Mouse (Mus musculus): ENCODE data around the gene Ndst2. TPM values are rescaled to one million over a fixed set of nuclear protein-coding genes. Genes with fewer than 3 reads are reported as not detected.

Gene Ndst2
- 23.0 and 24.4 TPM in 2 replicates for polyA plus RNA-seq (2014; fragmentation: Nextera tagmentation; extraction: Ambion mirVana)

- WGBS = under 1% methylated on average over 80 of the region's 81 CpGs
- H3K27ac ChIP-seq (ENCODE audit: low read depth, low read length) = peak within 1 kb of the TSS; percentile 89
- H3K4me3 ChIP-seq (ENCODE audit: low read depth, low read length) = peak within 1 kb of the TSS; percentile 88
- peaks cover 18% of the 10 kb centered on the region for H3K36me3 ChIP-seq (ENCODE audit: control insufficient read depth, insufficient read depth, low read length)
- DNase-seq (ENCODE audit: low spot score) = peak; percentile 92
- peak; percentile 99 for ATAC-seq (ENCODE audit: insufficient read depth, low FRiP score, low TSS enrichment)
- no peaks in the 10 kb centered on the region for H3K27me3 ChIP-seq (ENCODE audit: control insufficient read depth, insufficient read depth, low read length)
- peak within 1 kb of the TSS; percentile 87 for H3K9ac ChIP-seq (ENCODE audit: low read length)
- H3K4me1 ChIP-seq (ENCODE audit: control insufficient read depth, insufficient read depth, low read length) = peaks cover 4% of the 10 kb centered on the region
- H3K9me3 ChIP-seq (ENCODE audit: control insufficient read depth, low read length) = no peaks in the 10 kb centered on the region
- peak within 1 kb of the TSS; percentile 81 for H3K4me2 ChIP-seq (ENCODE audit: low read depth)
These were observed at the start of gene Ndst2 for GRCm38 (mm10) chr14:20733952-20734774. Gene Ndst2, minus strand, starts transcription at chr14:20734562.

- ATAC-seq (ENCODE audit: insufficient read depth, low FRiP score, low TSS enrichment) (no peak), DNase-seq (ENCODE audit: low spot score) (no peak)
- Histone ChIP-seq H3K36me3 (ENCODE audit: control insufficient read depth, insufficient read depth, low read length) (peaks cover 18% of the 10 kb centered on the region), H3K27ac (ENCODE audit: low read depth, low read length) (no peak overlapping the region), H3K27me3 (ENCODE audit: control insufficient read depth, insufficient read depth, low read length) (no peaks in the 10 kb centered on the region), H3K4me3 (ENCODE audit: low read depth, low read length) (no peak overlapping the region), H3K9me3 (ENCODE audit: control insufficient read depth, low read length) (no peaks in the 10 kb centered on the region), H3K4me2 (ENCODE audit: low read depth) (no peak overlapping the region), H3K9ac (ENCODE audit: low read length) (no peak overlapping the region), H3K4me1 (ENCODE audit: control insufficient read depth, insufficient read depth, low read length) (no peaks in the 10 kb centered on the region)
- WGBS = 91% methylated on average over 6 of the region's 6 CpGs
These were observed 49.2 kb upstream of the Ndst2 start for GRCm38 (mm10) chr14:20783526-20783925.

- H3K36me3 ChIP-seq (ENCODE audit: control insufficient read depth, insufficient read depth, low read length) = peaks cover 19% of the 10 kb centered on the region
- no peaks in the 10 kb centered on the region for H3K27me3 ChIP-seq (ENCODE audit: control insufficient read depth, insufficient read depth, low read length)
- no peak overlapping the region for H3K27ac ChIP-seq (ENCODE audit: low read depth, low read length)
- DNase-seq (ENCODE audit: low spot score) (no peak), ATAC-seq (ENCODE audit: insufficient read depth, low FRiP score, low TSS enrichment) (no peak)
- no peaks in the 10 kb centered on the region for H3K4me1 ChIP-seq (ENCODE audit: control insufficient read depth, insufficient read depth, low read length)
- WGBS = 92% methylated on average over 7 of the region's 7 CpGs
- no peak overlapping the region for H3K4me3 ChIP-seq (ENCODE audit: low read depth, low read length)
- no peak overlapping the region for H3K9ac ChIP-seq (ENCODE audit: low read length)
- no peak overlapping the region for H3K4me2 ChIP-seq (ENCODE audit: low read depth)
- H3K9me3 ChIP-seq (ENCODE audit: control insufficient read depth, low read length) = no peaks in the 10 kb centered on the region
These were observed 48.5 kb upstream of the Ndst2 start for GRCm38 (mm10) chr14:20782860-20783259.

GRCm38 (mm10) chr14:20780217-20780616 lies 45.9 kb upstream of the Ndst2 start:
- no peak overlapping the region for H3K4me3 ChIP-seq (ENCODE audit: low read depth, low read length)
- DNase-seq (ENCODE audit: low spot score) (no peak), ATAC-seq (ENCODE audit: insufficient read depth, low FRiP score, low TSS enrichment) (no peak)
- H3K4me2 ChIP-seq (ENCODE audit: low read depth) = no peak overlapping the region
- WGBS = 93% methylated on average over 8 of the region's 8 CpGs
- no peak overlapping the region for H3K27ac ChIP-seq (ENCODE audit: low read depth, low read length)
- peaks cover 10% of the 10 kb centered on the region for H3K36me3 ChIP-seq (ENCODE audit: control insufficient read depth, insufficient read depth, low read length)
- no peaks in the 10 kb centered on the region for H3K9me3 ChIP-seq (ENCODE audit: control insufficient read depth, low read length)
- no peaks in the 10 kb centered on the region for H3K27me3 ChIP-seq (ENCODE audit: control insufficient read depth, insufficient read depth, low read length)
- H3K9ac ChIP-seq (ENCODE audit: low read length) = no peak overlapping the region
- 0 out of 2 replicates have a peak, but pooled peaks cover 2% of the 10 kb centered on the region for H3K4me1 ChIP-seq (ENCODE audit: control insufficient read depth, insufficient read depth, low read length)

GRCm38 (mm10) chr14:20778496-20778895 lies 44.1 kb upstream of the Ndst2 start:
- Histone ChIP-seq H3K4me2 (ENCODE audit: low read depth) (no peak overlapping the region), H3K4me1 (ENCODE audit: control insufficient read depth, insufficient read depth, low read length) (0 out of 2 replicates have a peak, but pooled peaks cover 7% of the 10 kb centered on the region), H3K9ac (ENCODE audit: low read length) (no peak overlapping the region), H3K9me3 (ENCODE audit: control insufficient read depth, low read length) (no peaks in the 10 kb centered on the region), H3K27me3 (ENCODE audit: control insufficient read depth, insufficient read depth, low read length) (no peaks in the 10 kb centered on the region), H3K27ac (ENCODE audit: low read depth, low read length) (no peak overlapping the region), H3K36me3 (ENCODE audit: control insufficient read depth, insufficient read depth, low read length) (peaks cover 10% of the 10 kb centered on the region), H3K4me3 (ENCODE audit: low read depth, low read length) (no peak overlapping the region)
- WGBS = 87% methylated on average over 8 of the region's 8 CpGs
- ATAC-seq (ENCODE audit: insufficient read depth, low FRiP score, low TSS enrichment) = no peak
- DNase-seq (ENCODE audit: low spot score) = no peak

GRCm38 (mm10) chr14:20775661-20776060 lies 41.3 kb upstream of the Ndst2 start:
- no peak for ATAC-seq (ENCODE audit: insufficient read depth, low FRiP score, low TSS enrichment)
- Histone ChIP-seq H3K27ac (ENCODE audit: low read depth, low read length) (no peak overlapping the region), H3K27me3 (ENCODE audit: control insufficient read depth, insufficient read depth, low read length) (no peaks in the 10 kb centered on the region), H3K9me3 (ENCODE audit: control insufficient read depth, low read length) (no peaks in the 10 kb centered on the region), H3K36me3 (ENCODE audit: control insufficient read depth, insufficient read depth, low read length) (peaks cover 9% of the 10 kb centered on the region), H3K4me3 (ENCODE audit: low read depth, low read length) (no peak overlapping the region), H3K9ac (ENCODE audit: low read length) (no peak overlapping the region), H3K4me1 (ENCODE audit: control insufficient read depth, insufficient read depth, low read length) (0 out of 2 replicates have a peak, but pooled peaks cover 7% of the 10 kb centered on the region), H3K4me2 (ENCODE audit: low read depth) (no peak overlapping the region)
- no peak for DNase-seq (ENCODE audit: low spot score)
- WGBS = 43% methylated on average over 6 of the region's 6 CpGs

- no peaks in the 10 kb centered on the region for H3K9me3 ChIP-seq (ENCODE audit: control insufficient read depth, low read length)
- no peak overlapping the region for H3K4me3 ChIP-seq (ENCODE audit: low read depth, low read length)
- DNase-seq (ENCODE audit: low spot score) (no peak), ATAC-seq (ENCODE audit: insufficient read depth, low FRiP score, low TSS enrichment) (no peak)
- 76% methylated on average over 3 of the region's 3 CpGs for WGBS
- 0 out of 2 replicates have a peak, but pooled peaks cover 7% of the 10 kb centered on the region for H3K4me1 ChIP-seq (ENCODE audit: control insufficient read depth, insufficient read depth, low read length)
- H3K4me2 ChIP-seq (ENCODE audit: low read depth) = no peak overlapping the region
- H3K36me3 ChIP-seq (ENCODE audit: control insufficient read depth, insufficient read depth, low read length) = peaks cover 11% of the 10 kb centered on the region
- H3K9ac ChIP-seq (ENCODE audit: low read length) = no peak overlapping the region
- no peak overlapping the region for H3K27ac ChIP-seq (ENCODE audit: low read depth, low read length)
- no peaks in the 10 kb centered on the region for H3K27me3 ChIP-seq (ENCODE audit: control insufficient read depth, insufficient read depth, low read length)
These were observed 39.0 kb upstream of the Ndst2 start for GRCm38 (mm10) chr14:20773410-20773809.

- H3K4me2 ChIP-seq (ENCODE audit: low read depth) = no peak overlapping the region
- no peak overlapping the region for H3K27ac ChIP-seq (ENCODE audit: low read depth, low read length)
- ATAC-seq (ENCODE audit: insufficient read depth, low FRiP score, low TSS enrichment) (no peak), DNase-seq (ENCODE audit: low spot score) (no peak)
- 92% methylated on average over 6 of the region's 6 CpGs for WGBS
- 0 out of 2 replicates have a peak, but pooled peaks cover 7% of the 10 kb centered on the region for H3K4me1 ChIP-seq (ENCODE audit: control insufficient read depth, insufficient read depth, low read length)
- no peak overlapping the region for H3K4me3 ChIP-seq (ENCODE audit: low read depth, low read length)
- no peak overlapping the region for H3K9ac ChIP-seq (ENCODE audit: low read length)
- H3K27me3 ChIP-seq (ENCODE audit: control insufficient read depth, insufficient read depth, low read length) = no peaks in the 10 kb centered on the region
- no peaks in the 10 kb centered on the region for H3K9me3 ChIP-seq (ENCODE audit: control insufficient read depth, low read length)
- H3K36me3 ChIP-seq (ENCODE audit: control insufficient read depth, insufficient read depth, low read length) = peaks cover 7% of the 10 kb centered on the region
These were observed 38.4 kb upstream of the Ndst2 start for GRCm38 (mm10) chr14:20772808-20773207.

GRCm38 (mm10) chr14:20771941-20772340 lies 37.6 kb upstream of the Ndst2 start:
- H3K9ac ChIP-seq (ENCODE audit: low read length) = no peak overlapping the region
- 96% methylated on average over 3 of the region's 3 CpGs for WGBS

More at GRCm38 (mm10) chr14:20771941-20772340, 37.6 kb upstream of the Ndst2 start:
- Histone ChIP-seq H3K27ac (ENCODE audit: low read depth, low read length) (no peak overlapping the region), H3K4me2 (ENCODE audit: low read depth) (no peak overlapping the region), H3K36me3 (ENCODE audit: control insufficient read depth, insufficient read depth, low read length) (peaks cover 7% of the 10 kb centered on the region), H3K9me3 (ENCODE audit: control insufficient read depth, low read length) (no peaks in the 10 kb centered on the region), H3K4me3 (ENCODE audit: low read depth, low read length) (no peak overlapping the region), H3K27me3 (ENCODE audit: control insufficient read depth, insufficient read depth, low read length) (no peaks in the 10 kb centered on the region), H3K4me1 (ENCODE audit: control insufficient read depth, insufficient read depth, low read length) (0 out of 2 replicates have a peak, but pooled peaks cover 7% of the 10 kb centered on the region)
- ATAC-seq (ENCODE audit: insufficient read depth, low FRiP score, low TSS enrichment) (no peak), DNase-seq (ENCODE audit: low spot score) (no peak)
